In the genomic region with DNA sequence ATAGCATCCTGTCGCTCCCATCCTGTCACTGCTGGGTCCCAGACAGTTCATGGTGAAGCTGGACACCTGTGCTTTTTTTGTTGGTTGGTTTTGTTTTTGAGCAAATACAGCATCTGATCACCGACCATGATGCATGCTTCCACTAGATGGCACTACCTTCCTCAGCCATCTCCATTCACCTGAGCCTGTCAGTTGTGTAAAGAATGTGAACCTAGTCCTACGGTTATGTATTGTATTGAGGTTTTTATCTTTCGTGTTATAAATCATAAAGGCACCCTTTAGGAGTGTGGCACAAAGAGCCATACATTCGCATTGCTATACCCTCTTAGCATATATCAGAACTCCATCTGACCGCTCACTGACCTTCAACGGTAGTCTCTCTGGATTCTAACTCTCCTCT, we compare ENCODE assay signal across 10 mouse cellular contexts. TPM values are rescaled to one million over a fixed set of nuclear protein-coding genes. Genes with fewer than 3 reads are reported as not detected.
DNase-seq lines count a peak whose midpoint lies in the region; ATAC-seq and TF ChIP-seq lines count a peak whose summit lies in the region.
"Had no signal": no experiment of that assay in that cellular context is flagged by ENCODE, and none has a peak within 500 bp of the region (broad histone marks: within the 10 kb centered on the region; RNA-seq: fewer than 3 reads in every experiment).

No protein-coding gene starts in this region.

- H3K27ac ChIP-seq in kidney, postnatal 0 days, result no peak overlapping the region
- H3K27ac ChIP-seq in kidney, embryonic 15.5 days, result no peak overlapping the region
- H3K27ac ChIP-seq in midbrain, embryonic 14.5 days (replicated peaks; ENCODE audit: low read depth, low read length), result no peak overlapping the region

- H3K4me1 ChIP-seq in kidney, postnatal 0 days (replicated peaks; ENCODE audit: insufficient read depth, low read length), result no peaks in the 10 kb centered on the region
- no peaks in the 10 kb centered on the region for H3K4me1 ChIP-seq in kidney, embryonic 15.5 days
- H3K4me1 ChIP-seq in midbrain, embryonic 14.5 days (ENCODE audit: control insufficient read depth, insufficient read depth, low read length), result 0 out of 2 replicates have a peak, but pooled peaks cover 3% of the 10 kb centered on the region

- ATAC-seq in kidney, postnatal 0 days (replicated peaks; ENCODE audit: low FRiP score, low read depth), result peak; percentile 43; the same call in 1 of the 2 replicates
- no peak; the same call in 1 of the 2 replicates for ATAC-seq in kidney, embryonic 15.5 days (replicated peaks; ENCODE audit: low FRiP score)
- no peak for ATAC-seq in midbrain, embryonic 14.5 days (ENCODE audit: low FRiP score, low TSS enrichment)

- WGBS in kidney, postnatal 0 days, result 45% methylated on average over 7 of the region's 7 CpGs
- WGBS in kidney, embryonic 15.5 days, result 51% methylated on average over 7 of the region's 7 CpGs
- 55% methylated on average over 7 of the region's 7 CpGs for WGBS in midbrain, embryonic 14.5 days

- H3K4me3 ChIP-seq in kidney, postnatal 0 days (replicated peaks; ENCODE audit: low read depth, low read length), result no peak overlapping the region
- no peak overlapping the region for H3K4me3 ChIP-seq in kidney, embryonic 15.5 days (replicated peaks)
- H3K4me3 ChIP-seq in midbrain, embryonic 14.5 days (replicated peaks; ENCODE audit: low read depth, low read length), result no peak overlapping the region

- no peaks in the 10 kb centered on the region for H3K27me3 ChIP-seq in kidney, postnatal 0 days (ENCODE audit: insufficient read depth, low read length)
- H3K27me3 ChIP-seq in kidney, embryonic 15.5 days, result no peaks in the 10 kb centered on the region
- no peaks in the 10 kb centered on the region for H3K27me3 ChIP-seq in midbrain, embryonic 14.5 days (ENCODE audit: control insufficient read depth, insufficient read depth, low read length)

- H3K9ac ChIP-seq in kidney, postnatal 0 days (ENCODE audit: low read depth, low read length), result no peak overlapping the region
- no peak overlapping the region for H3K9ac ChIP-seq in kidney, embryonic 15.5 days
- no peak overlapping the region for H3K9ac ChIP-seq in midbrain, embryonic 14.5 days (replicated peaks; ENCODE audit: low read length)

- TF ChIP-seq CTCF in kidney, postnatal 0 days (IDR thresholded peaks at IDR 0.05; ENCODE audit: low read depth), result peak; percentile 82

- H3K9me3 ChIP-seq in kidney, postnatal 0 days (replicated peaks; ENCODE audit: low read length), result no peaks in the 10 kb centered on the region
- no peaks in the 10 kb centered on the region for H3K9me3 ChIP-seq in kidney, embryonic 15.5 days (replicated peaks)
- no peaks in the 10 kb centered on the region for H3K9me3 ChIP-seq in midbrain, embryonic 14.5 days (ENCODE audit: control insufficient read depth, low read length)

- H3K4me2 ChIP-seq in kidney, postnatal 0 days (ENCODE audit: low read length), result no peak overlapping the region
- H3K4me2 ChIP-seq in kidney, embryonic 15.5 days, result no peak overlapping the region
- H3K4me2 ChIP-seq in midbrain, embryonic 14.5 days (ENCODE audit: low read length), result no peak overlapping the region

- peak; percentile 57 for DNase-seq in kidney, postnatal 0 days (ENCODE audit: low spot score)
- DNase-seq in ZHBTc4 (ENCODE audit: low read depth, low spot score), result peak; percentile 22
- peak; percentile 12 for DNase-seq in embryo, embryonic 9.5 days (ENCODE audit: extremely low spot score)
- DNase-seq in midbrain, embryonic 14.5 days, result peak; percentile 77
- no peak for DNase-seq in testis, postnatal 14 days (ENCODE audit: low spot score)
- DNase-seq in layer of hippocampus, adult 8-10 months (ENCODE audit: low spot score in 2 of 2), result no peak
- no peak for DNase-seq in urinary bladder, adult 2 months (ENCODE audit: low spot score)
- DNase-seq: kidney, adult 11 months had no signal

- no peaks in the 10 kb centered on the region for H3K36me3 ChIP-seq in kidney, postnatal 0 days (ENCODE audit: insufficient read depth, low read length)
- H3K36me3 ChIP-seq in kidney, embryonic 15.5 days, result 0 out of 2 replicates have a peak, but pooled peaks cover 6% of the 10 kb centered on the region
- no peaks in the 10 kb centered on the region for H3K36me3 ChIP-seq in midbrain, embryonic 14.5 days (ENCODE audit: control insufficient read depth, insufficient read depth, low read length)

RNA-seq across cellular contexts. Expression of gene Lamp5, which starts 49.9 kb away (rescaled TPM):
- polyA plus RNA-seq in kidney, postnatal 0 days (2015; fragmentation: Nextera tagmentation; extraction: Ambion mirVana), result 4.2 and 4.3 TPM in 2 replicates
- polyA plus RNA-seq in kidney, embryonic 15.5 days (2015; fragmentation: Nextera tagmentation; extraction: Ambion mirVana), result 5.2 and 6.8 TPM in 2 replicates
- 12.7 and 13.1 TPM in 2 replicates for polyA plus RNA-seq in midbrain, embryonic 14.5 days (2014; fragmentation: Nextera tagmentation; extraction: Ambion mirVana)
- 10 to 100 TPM; 41.7 to 49.6 (median 47.5) TPM for total RNA-seq in layer of hippocampus, adult 8-10 months (2022)
- polyA plus RNA-seq in urinary bladder, adult 2 months (2012; rRNA removed), result not detected in 2 replicates
- total RNA-seq: adrenal gland, postnatal 4 days had no signal

Comparison
In these comparisons a context has a peak if more than half of its experiments do, and no peak if none do; other contexts are left out.
1. DNase-seq: peak in kidney, postnatal 0 days (single experiment), ZHBTc4 (single experiment), embryo, embryonic 9.5 days (single experiment) and midbrain, embryonic 14.5 days (single experiment); none in testis, postnatal 14 days (single experiment), layer of hippocampus, adult 8-10 months (0 of 2) and urinary bladder, adult 2 months (single experiment).